Mouse (Mus musculus) Muller cell, postnatal 12 days (primary cell): Measurements from ENCODE around the gene Cldn7.

Experiments
- DNase-seq: peaks from one replicate; pipeline ENCODE4 v3.0.0-alpha.2; 2015; ENCODE audit errors: inconsistent ontology term

Cldn7 gene

DNA sequence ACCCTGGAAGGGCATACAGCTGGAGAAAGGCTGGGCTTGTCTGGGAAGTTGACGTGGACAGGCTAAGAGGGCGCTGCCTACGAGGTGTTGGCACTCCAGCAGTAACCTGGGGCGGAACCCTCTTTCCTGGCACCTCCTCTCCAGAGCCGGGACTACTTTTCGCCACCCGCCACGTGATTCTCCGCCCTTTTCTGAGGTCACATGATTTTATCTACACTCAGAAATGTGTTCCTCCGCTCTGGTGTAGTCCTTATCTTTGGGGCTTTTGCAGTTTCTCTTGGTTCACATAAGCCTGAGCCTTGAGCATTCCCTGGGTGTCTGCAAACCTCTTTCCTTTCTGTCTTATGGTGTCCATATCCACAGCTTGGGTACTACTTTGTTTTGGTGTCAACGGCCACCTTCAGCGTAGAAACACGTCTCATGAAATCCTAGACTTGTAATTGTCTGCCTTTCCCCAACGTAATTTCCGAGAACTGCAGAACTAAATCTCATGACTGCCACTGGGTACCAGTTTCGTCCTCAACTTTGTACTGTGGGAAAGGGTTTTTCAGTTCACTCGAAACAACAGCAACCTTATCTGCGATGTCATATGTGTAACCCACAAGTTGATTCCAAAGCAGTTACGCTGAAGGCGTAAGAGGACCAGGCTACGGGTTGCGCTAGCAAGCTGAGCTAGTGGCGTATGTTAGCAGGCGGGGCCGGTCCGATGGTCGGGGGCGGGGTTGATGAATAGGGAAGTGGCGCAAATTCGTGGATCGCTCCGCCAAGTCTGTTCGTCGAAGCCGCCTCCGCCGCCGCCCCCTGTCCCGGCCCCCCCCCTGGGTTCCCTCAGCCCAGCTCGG is 26.5 kb downstream of the Cldn7 start, which contains the start of gene Gabarap:
TSS of gene Gabarap (plus strand) at position 294 of the 842 bp plus-strand sequence.
- peak; percentile 98 for DNase-seq

GRCm38 (mm10) chr11:69991711-69992110 is 27.1 kb downstream of the Cldn7 start:
- DNase-seq: no peak

GRCm38 (mm10) chr11:69992396-69992795 is 27.8 kb downstream of the Cldn7 start:
- no peak for DNase-seq

DNA sequence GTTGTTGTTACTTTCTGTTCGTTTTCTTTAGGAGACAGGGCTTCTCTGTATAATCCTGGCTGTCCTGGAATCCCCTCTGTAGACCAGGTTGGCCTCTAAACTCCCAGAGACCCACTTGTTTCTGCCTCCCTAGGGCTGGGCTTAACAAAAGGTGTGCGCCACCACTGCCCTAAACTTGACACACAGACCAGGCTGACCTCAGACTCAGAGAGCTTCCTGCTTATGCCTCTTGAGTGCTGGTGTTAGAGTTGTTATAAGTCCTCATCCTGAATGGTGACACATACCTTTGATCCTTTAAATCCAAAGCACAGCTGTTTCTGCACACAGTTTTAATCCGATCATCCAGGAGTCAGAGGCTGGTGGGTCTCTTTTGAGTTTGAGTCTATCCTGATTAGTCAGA is 28.4 kb downstream of the Cldn7 start:
- no peak for DNase-seq

- DNase-seq: no peak
Measured at GRCm38 (mm10) chr11:69994401-69995090, 30.0 kb downstream of the Cldn7 start.

GRCm38 (mm10) chr11:69995391-69995960 is 30.9 kb downstream of the Cldn7 start, which contains the start of gene Phf23:
Phf23 (plus strand) TSS chr11:69995777.
- DNase-seq: peak; percentile 99

- peak; percentile 88 for DNase-seq
Measured at GRCm38 (mm10) chr11:69996161-69997061, 31.8 kb downstream of the Cldn7 start.

GRCm38 (mm10) chr11:69997070-69997509 is 32.5 kb downstream of the Cldn7 start:
- peak; percentile 94 for DNase-seq

DNA sequence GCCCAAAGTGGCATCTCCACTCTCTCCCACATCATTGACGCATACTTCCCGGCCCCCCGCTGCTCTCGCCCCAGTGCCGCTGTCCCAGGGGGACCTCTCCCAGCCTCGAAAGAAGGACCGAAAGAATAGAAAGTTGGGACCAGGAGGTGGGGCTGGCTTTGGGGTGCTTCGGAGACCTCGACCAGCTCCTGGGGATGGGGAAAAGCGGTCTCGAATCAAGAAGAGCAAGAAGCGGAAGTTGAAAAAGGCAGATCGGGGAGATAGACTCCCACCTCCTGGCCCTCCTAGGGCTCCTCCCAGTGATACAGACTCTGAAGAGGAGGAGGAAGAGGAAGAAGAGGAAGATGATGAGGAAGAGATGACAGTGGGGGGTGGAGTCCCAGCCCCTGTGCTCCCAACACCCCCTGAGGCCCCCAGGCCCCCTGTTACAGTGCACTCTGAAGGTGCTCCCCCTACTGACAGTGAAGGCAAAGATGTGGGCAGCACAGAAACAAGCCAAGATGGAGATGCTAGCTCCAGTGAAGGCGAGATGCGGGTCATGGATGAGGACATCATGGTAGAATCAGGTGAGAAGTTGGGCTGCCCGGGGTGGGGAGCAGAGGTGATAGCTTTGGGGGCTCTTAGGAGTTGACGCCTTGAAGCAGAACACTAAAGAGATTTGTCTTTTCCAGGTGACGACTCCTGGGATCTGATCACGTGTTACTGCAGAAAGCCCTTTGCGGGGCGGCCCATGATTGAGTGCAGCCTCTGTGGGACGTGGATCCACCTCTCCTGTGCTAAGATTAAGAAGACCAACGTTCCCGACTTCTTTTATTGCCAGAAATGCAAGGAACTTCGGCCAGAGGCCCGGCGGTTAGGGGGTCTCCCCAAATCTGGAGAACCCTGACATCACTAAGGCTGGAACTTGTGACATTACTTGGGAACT is 34.2 kb downstream of the Cldn7 start:
- no peak for DNase-seq

DNA sequence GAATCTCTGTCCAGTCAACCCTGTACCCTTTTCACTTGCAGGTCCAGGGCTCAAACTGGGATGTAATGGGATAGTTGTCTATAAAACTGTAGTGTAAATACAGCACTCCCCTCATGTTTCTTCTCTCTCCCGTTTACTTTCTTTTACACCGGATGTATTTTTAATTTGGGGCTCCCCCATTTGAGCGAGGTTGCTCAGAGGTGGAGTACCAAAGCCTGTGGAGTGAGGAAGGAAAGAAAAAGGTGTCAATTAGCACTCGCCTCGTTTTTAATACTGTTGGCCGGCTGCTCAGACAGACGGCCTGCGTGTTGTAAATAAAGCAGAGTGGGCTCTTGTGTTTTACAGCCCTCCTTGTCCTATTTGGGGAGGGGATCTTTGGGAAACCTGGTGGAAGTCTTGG is 35.1 kb downstream of the Cldn7 start:
- DNase-seq: no peak

- peak; percentile 95 for DNase-seq
Measured at GRCm38 (mm10) chr11:70000396-70000898, 35.9 kb downstream of the Cldn7 start, which contains the start of gene Dvl2. Dvl2 (plus strand) TSS chr11:70000595.

- no peak for DNase-seq
Measured at GRCm38 (mm10) chr11:70001159-70001558, 36.6 kb downstream of the Cldn7 start.

- DNase-seq: peak; percentile 16
Measured at GRCm38 (mm10) chr11:70001865-70002264, 37.3 kb downstream of the Cldn7 start.

DNA sequence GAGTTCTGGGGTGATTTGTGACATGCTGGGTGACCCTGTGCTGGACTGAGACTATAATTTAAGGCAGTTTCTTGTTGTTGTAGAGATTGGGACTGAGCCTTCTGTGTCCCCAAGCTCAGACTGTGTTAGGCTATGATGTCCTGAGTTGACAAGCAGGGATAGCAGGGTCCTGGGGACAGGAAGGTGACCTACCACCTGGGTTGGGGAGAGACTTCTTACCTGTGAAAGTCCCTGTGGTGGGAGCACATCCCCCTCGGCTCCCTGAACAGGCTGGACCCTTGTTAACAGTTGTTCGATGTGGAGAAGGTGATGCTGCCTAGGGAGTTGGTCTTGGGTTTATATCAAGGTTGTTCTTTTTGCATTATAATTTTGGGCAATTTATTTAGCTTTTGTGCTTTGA is 37.9 kb downstream of the Cldn7 start:
- no peak for DNase-seq

GRCm38 (mm10) chr11:70005521-70005920 is 40.9 kb downstream of the Cldn7 start:
- DNase-seq: peak; percentile 17

GRCm38 (mm10) chr11:70010033-70010432 is 45.5 kb downstream of the Cldn7 start:
- no peak for DNase-seq

- DNase-seq: no peak
Measured at GRCm38 (mm10) chr11:70010548-70010947, 46.0 kb downstream of the Cldn7 start.

GRCm38 (mm10) chr11:70010961-70011360 is 46.4 kb downstream of the Cldn7 start:
- DNase-seq: no peak

DNA sequence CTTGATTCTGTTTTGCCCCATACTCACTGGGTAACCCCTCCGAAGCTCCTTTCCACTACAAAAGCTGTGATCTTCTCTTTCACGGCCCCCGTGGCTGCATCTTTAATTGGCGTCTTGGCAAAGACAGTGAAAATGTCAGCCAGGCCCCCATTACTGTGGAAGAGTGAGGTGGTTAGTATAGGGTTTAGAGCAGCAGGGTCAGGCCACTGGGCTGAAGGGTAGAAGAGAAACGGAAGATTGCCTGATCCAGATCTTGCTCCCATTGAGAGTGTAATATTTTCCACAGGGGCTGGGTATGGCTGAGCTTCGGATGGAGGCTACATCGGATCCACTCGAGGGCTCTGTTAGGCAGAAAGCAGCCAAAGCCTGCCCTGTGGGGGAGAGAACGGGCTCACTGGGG is 48.4 kb downstream of the Cldn7 start:
- no peak for DNase-seq

GRCm38 (mm10) chr11:70013408-70013807 is 48.8 kb downstream of the Cldn7 start:
- DNase-seq: no peak
